Mouse (Mus musculus): ENCODE results near the gene Evx1.

GRCm38 (mm10) chr6:52265306-52265912, 47.9 kb upstream of the Evx1 start:
- no peak for TF ChIP-seq POLR2A (IDR thresholded peaks at IDR 0.05; ENCODE audit: insufficient read depth, low read depth, low read length)
- no peak for TF ChIP-seq EP300 (IDR thresholded peaks at IDR 0.05; ENCODE audit: insufficient read depth, low read depth, low read length)
- no peak for TF ChIP-seq CTCF (IDR thresholded peaks at IDR 0.05)

All from heart, adult 2 months (tissue).